Mouse (Mus musculus): ENCODE measurements around the gene Bcap31. TPM values are rescaled to one million over a fixed set of nuclear protein-coding genes. Genes with fewer than 3 reads are reported as not detected.

The Bcap31 gene
- polyA plus RNA-seq, 1 experiment from 2014 or later, result 228 TPM

- Histone ChIP-seq H3K36me3 (ENCODE audit: control insufficient read depth, insufficient read depth, low read length) (peaks cover 22% of the 10 kb centered on the region; the same call in 1 of the 2 replicates), H3K9me3 (ENCODE audit: control insufficient read depth, low read length) (no peaks in the 10 kb centered on the region), H3K9ac (ENCODE audit: low read depth, low read length) (no peak overlapping the region), H3K27ac (ENCODE audit: low read depth, low read length) (no peak overlapping the region), H3K27me3 (ENCODE audit: control insufficient read depth, insufficient read depth, low read length) (no peaks in the 10 kb centered on the region), H3K4me2 (replicated peaks; ENCODE audit: low read depth, low read length) (no peak overlapping the region), H3K4me3 (ENCODE audit: low read length) (no peak overlapping the region), H3K4me1 (ENCODE audit: control insufficient read depth, insufficient read depth, low read length) (no peaks in the 10 kb centered on the region)
- WGBS, result 75% methylated on average over 5 of the region's 5 CpGs
- 0 out of 2 replicates have a peak, but pooled peaks have one; percentile 57 for ATAC-seq (ENCODE audit: low FRiP score, low TSS enrichment)
These were observed 24.9 kb downstream of the Bcap31 start for GRCm38 (mm10) chrX:73690917-73691629.

- Histone ChIP-seq H3K4me1 (ENCODE audit: control insufficient read depth, insufficient read depth, low read length) (no peaks in the 10 kb centered on the region), H3K9me3 (ENCODE audit: control insufficient read depth, low read length) (no peaks in the 10 kb centered on the region), H3K36me3 (ENCODE audit: control insufficient read depth, insufficient read depth, low read length) (peaks cover 37% of the 10 kb centered on the region; the same call in 1 of the 2 replicates), H3K4me3 (ENCODE audit: low read length) (no peak overlapping the region), H3K4me2 (replicated peaks; ENCODE audit: low read depth, low read length) (no peak overlapping the region), H3K27me3 (ENCODE audit: control insufficient read depth, insufficient read depth, low read length) (no peaks in the 10 kb centered on the region), H3K9ac (ENCODE audit: low read depth, low read length) (no peak overlapping the region), H3K27ac (ENCODE audit: low read depth, low read length) (no peak overlapping the region)
- ATAC-seq (ENCODE audit: low FRiP score, low TSS enrichment), result no peak
- WGBS, result 48% methylated on average over 3 of the region's 3 CpGs
These were observed 30.3 kb downstream of the Bcap31 start for GRCm38 (mm10) chrX:73685629-73686028.

GRCm38 (mm10) chrX:73684978-73685377 lies 31.0 kb downstream of the Bcap31 start:
- Histone ChIP-seq H3K9ac (ENCODE audit: low read depth, low read length) (no peak overlapping the region), H3K27me3 (ENCODE audit: control insufficient read depth, insufficient read depth, low read length) (no peaks in the 10 kb centered on the region), H3K4me1 (ENCODE audit: control insufficient read depth, insufficient read depth, low read length) (no peaks in the 10 kb centered on the region), H3K27ac (ENCODE audit: low read depth, low read length) (no peak overlapping the region), H3K4me3 (ENCODE audit: low read length) (no peak overlapping the region), H3K9me3 (ENCODE audit: control insufficient read depth, low read length) (no peaks in the 10 kb centered on the region), H3K4me2 (replicated peaks; ENCODE audit: low read depth, low read length) (no peak overlapping the region), H3K36me3 (ENCODE audit: control insufficient read depth, insufficient read depth, low read length) (peaks cover 39% of the 10 kb centered on the region; the same call in 1 of the 2 replicates)
- no peak for ATAC-seq (ENCODE audit: low FRiP score, low TSS enrichment)

- 90% methylated on average over 2 of the region's 2 CpGs for WGBS
These were observed 31.8 kb downstream of the Bcap31 start for GRCm38 (mm10) chrX:73684156-73684555.

GRCm38 (mm10) chrX:73676668-73677067 lies 39.3 kb downstream of the Bcap31 start:
- Histone ChIP-seq H3K4me1 (ENCODE audit: control insufficient read depth, insufficient read depth, low read length) (no peaks in the 10 kb centered on the region), H3K9me3 (ENCODE audit: control insufficient read depth, low read length) (no peaks in the 10 kb centered on the region), H3K27me3 (ENCODE audit: control insufficient read depth, insufficient read depth, low read length) (no peaks in the 10 kb centered on the region), H3K27ac (ENCODE audit: low read depth, low read length) (no peak overlapping the region), H3K4me3 (ENCODE audit: low read length) (no peak overlapping the region), H3K9ac (ENCODE audit: low read depth, low read length) (no peak overlapping the region), H3K36me3 (ENCODE audit: control insufficient read depth, insufficient read depth, low read length) (peaks cover 26% of the 10 kb centered on the region; the same call in 1 of the 2 replicates), H3K4me2 (replicated peaks; ENCODE audit: low read depth, low read length) (no peak overlapping the region)
- 98% methylated on average over 4 of the region's 4 CpGs for WGBS
- ATAC-seq (ENCODE audit: low FRiP score, low TSS enrichment), result no peak

More at GRCm38 (mm10) chrX:73684156-73684555, 31.8 kb downstream of the Bcap31 start:
- Histone ChIP-seq H3K4me2 (replicated peaks; ENCODE audit: low read depth, low read length) (no peak overlapping the region), H3K36me3 (ENCODE audit: control insufficient read depth, insufficient read depth, low read length) (peaks cover 45% of the 10 kb centered on the region; the same call in 1 of the 2 replicates), H3K27me3 (ENCODE audit: control insufficient read depth, insufficient read depth, low read length) (no peaks in the 10 kb centered on the region), H3K4me1 (ENCODE audit: control insufficient read depth, insufficient read depth, low read length) (no peaks in the 10 kb centered on the region), H3K27ac (ENCODE audit: low read depth, low read length) (no peak overlapping the region), H3K9ac (ENCODE audit: low read depth, low read length) (no peak overlapping the region), H3K9me3 (ENCODE audit: control insufficient read depth, low read length) (no peaks in the 10 kb centered on the region), H3K4me3 (ENCODE audit: low read length) (no peak overlapping the region)
- no peak for ATAC-seq (ENCODE audit: low FRiP score, low TSS enrichment)

DNA sequence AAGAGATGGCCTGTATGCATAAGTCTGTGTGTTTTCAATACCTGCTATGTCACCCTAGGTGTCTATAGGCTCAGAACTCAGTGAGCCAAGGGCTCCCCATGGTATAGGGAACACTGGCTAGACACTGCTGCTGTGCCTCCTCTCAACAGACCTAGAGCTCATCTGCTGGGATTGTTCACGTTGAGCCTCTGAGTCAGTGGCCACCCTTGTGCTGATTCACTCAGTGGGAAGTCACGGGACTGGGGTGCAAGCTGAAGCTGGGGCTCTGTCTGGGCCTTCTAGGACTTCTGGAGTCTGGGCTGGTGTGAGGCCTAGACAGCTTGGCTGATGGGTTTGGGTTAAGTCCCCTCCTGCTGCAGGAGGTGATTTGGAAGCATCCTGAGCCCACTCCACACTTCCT lies 40.7 kb downstream of the Bcap31 start:
- H3K9ac ChIP-seq (ENCODE audit: low read depth, low read length), result no peak overlapping the region
- H3K27ac ChIP-seq (ENCODE audit: low read depth, low read length), result no peak overlapping the region
- H3K4me3 ChIP-seq (ENCODE audit: low read length), result no peak overlapping the region
- H3K36me3 ChIP-seq (ENCODE audit: control insufficient read depth, insufficient read depth, low read length), result peaks cover 20% of the 10 kb centered on the region; the same call in 1 of the 2 replicates
- no peaks in the 10 kb centered on the region for H3K9me3 ChIP-seq (ENCODE audit: control insufficient read depth, low read length)
- 78% methylated on average over 2 of the region's 2 CpGs for whole genome bisulfite sequencing
- no peak for ATAC-seq (ENCODE audit: low FRiP score, low TSS enrichment)
- H3K4me1 ChIP-seq (ENCODE audit: control insufficient read depth, insufficient read depth, low read length), result no peaks in the 10 kb centered on the region
- H3K27me3 ChIP-seq (ENCODE audit: control insufficient read depth, insufficient read depth, low read length), result no peaks in the 10 kb centered on the region
- H3K4me2 ChIP-seq (replicated peaks; ENCODE audit: low read depth, low read length), result peak overlapping the region; percentile 72; the same call in 1 of the 2 replicates

DNA sequence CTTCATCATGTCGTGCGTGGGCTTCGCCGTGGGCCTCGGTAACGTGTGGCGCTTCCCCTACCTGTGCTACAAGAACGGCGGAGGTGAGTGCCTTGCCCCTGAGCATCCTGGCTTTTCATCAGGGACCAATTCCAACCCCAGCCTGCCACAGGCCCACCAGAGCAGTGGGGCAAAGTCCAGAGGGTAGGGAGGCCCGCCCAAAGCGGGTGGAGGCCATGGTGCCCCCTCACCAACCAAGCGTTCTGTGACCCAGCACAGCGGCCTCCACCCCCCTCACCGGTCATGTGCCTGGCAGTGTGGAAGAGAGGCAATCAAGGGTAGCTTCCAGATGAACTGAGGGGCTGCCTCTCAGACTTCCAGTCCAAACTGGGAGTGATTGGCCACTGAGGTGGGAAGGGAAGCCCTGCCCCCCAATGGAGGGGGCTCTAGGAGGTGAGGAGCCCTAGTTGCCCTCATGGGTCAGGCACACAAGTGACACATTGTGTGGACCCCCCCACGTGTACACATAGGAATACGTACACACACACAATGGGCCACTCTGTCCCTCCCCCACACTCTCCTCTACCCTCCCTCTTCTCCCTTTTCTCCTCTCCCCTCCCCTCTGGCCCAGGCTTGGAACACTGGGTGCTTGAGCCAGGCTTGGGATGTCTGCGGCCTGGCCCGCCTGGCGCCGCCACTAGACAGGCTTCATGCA lies 41.9 kb downstream of the Bcap31 start:
- Histone ChIP-seq H3K27ac (ENCODE audit: low read depth, low read length) (no peak overlapping the region), H3K9ac (ENCODE audit: low read depth, low read length) (peak overlapping the region; percentile 79), H3K4me3 (ENCODE audit: low read length) (peak overlapping the region; percentile 54), H3K4me1 (ENCODE audit: control insufficient read depth, insufficient read depth, low read length) (no peaks in the 10 kb centered on the region), H3K4me2 (replicated peaks; ENCODE audit: low read depth, low read length) (peak overlapping the region; percentile 72), H3K36me3 (ENCODE audit: control insufficient read depth, insufficient read depth, low read length) (peaks cover 12% of the 10 kb centered on the region; the same call in 1 of the 2 replicates), H3K9me3 (ENCODE audit: control insufficient read depth, low read length) (no peaks in the 10 kb centered on the region), H3K27me3 (ENCODE audit: control insufficient read depth, insufficient read depth, low read length) (no peaks in the 10 kb centered on the region)
- WGBS, result 31% methylated on average over 20 of the region's 20 CpGs
- ATAC-seq (ENCODE audit: low FRiP score, low TSS enrichment), result peak; percentile 68

GRCm38 (mm10) chrX:73673619-73673967 lies 42.4 kb downstream of the Bcap31 start:
- no peaks in the 10 kb centered on the region for H3K9me3 ChIP-seq (ENCODE audit: control insufficient read depth, low read length)
- no peak overlapping the region for H3K27ac ChIP-seq (ENCODE audit: low read depth, low read length)
- H3K4me2 ChIP-seq (replicated peaks; ENCODE audit: low read depth, low read length), result peak overlapping the region; percentile 72
- H3K9ac ChIP-seq (ENCODE audit: low read depth, low read length), result peak overlapping the region; percentile 79
- H3K27me3 ChIP-seq (ENCODE audit: control insufficient read depth, insufficient read depth, low read length), result no peaks in the 10 kb centered on the region
- peak overlapping the region; percentile 54 for H3K4me3 ChIP-seq (ENCODE audit: low read length)
- 25% methylated on average over 37 of the region's 42 CpGs for WGBS
- ATAC-seq (ENCODE audit: low FRiP score, low TSS enrichment), result peak; percentile 26
- H3K4me1 ChIP-seq (ENCODE audit: control insufficient read depth, insufficient read depth, low read length), result no peaks in the 10 kb centered on the region
- peaks cover 10% of the 10 kb centered on the region; the same call in 1 of the 2 replicates for H3K36me3 ChIP-seq (ENCODE audit: control insufficient read depth, insufficient read depth, low read length)
